Mouse (Mus musculus) gastrocnemius, postnatal 25 days (tissue): Measurements from ENCODE around the gene Vmn1r208. TPM values are rescaled to one million over a fixed set of nuclear protein-coding genes. Genes with fewer than 3 reads are reported as not detected.
"Not testable (repeated sequence)": the region's sequence is repeated elsewhere in the genome, so short reads cannot be mapped to it uniquely, and the experiment has no call there.

Experiments used
- DNase-seq: peaks from one replicate; pipeline ENCODE4 v3.0.0; 2022
- long read RNA-seq, 2 experiments: library from polyadenylated mRNA; stranded (forward); transcript quantifications; one replicate each; pipeline ENCODE4 v2.0.0; 2021
- total RNA-seq, 2 experiments: library from RNA; stranded (reverse); gene quantifications; 1 replicate in 1 of 2; 2 replicates in 1 of 2; pipeline ENCODE4 v1.2.3; 2021

Vmn1r208 gene
- total RNA-seq: not detected
- long read RNA-seq, experiment 1: 0 reads
- long read RNA-seq, experiment 2: 0 reads

- DNase-seq: not testable (repeated sequence)
Observed at GRCm38 (mm10) chr13:22777300-22777699, at the start of gene Vmn1r208. Gene Vmn1r208, minus strand, starts transcription at chr13:22777400.

- not testable (repeated sequence) for DNase-seq
Observed at GRCm38 (mm10) chr13:22821601-22822000, 44.4 kb upstream of the Vmn1r208 start.

- DNase-seq: not testable (repeated sequence)
Observed at GRCm38 (mm10) chr13:22809582-22809981, 32.4 kb upstream of the Vmn1r208 start, which contains the start of gene Vmn1r209. Gene Vmn1r209, minus strand, starts transcription at chr13:22809682.

- DNase-seq: not testable (repeated sequence)
Observed at GRCm38 (mm10) chr13:22788096-22788495, 10.9 kb upstream of the Vmn1r208 start.

GRCm38 (mm10) chr13:22784159-22784558, 7.0 kb upstream of the Vmn1r208 start:
- not testable (repeated sequence) for DNase-seq

- not testable (repeated sequence) for DNase-seq
Observed at GRCm38 (mm10) chr13:22771592-22771991, 5.6 kb downstream of the Vmn1r208 start.

GRCm38 (mm10) chr13:22747524-22747923, 29.7 kb downstream of the Vmn1r208 start:
- no peak for DNase-seq

- not testable (repeated sequence) for DNase-seq
Observed at GRCm38 (mm10) chr13:22729529-22729928, 47.7 kb downstream of the Vmn1r208 start, which contains the start of gene Vmn1r207-ps. Gene Vmn1r207-ps, minus strand, starts transcription at chr13:22729629.

Other genes starting within 250 kb of the Vmn1r208 start
- not detected for gene Vmn1r204, start 224.2 kb downstream of the Vmn1r208 start, total RNA-seq
- not detected for gene Vmn1r205, start 184.4 kb downstream of the Vmn1r208 start, total RNA-seq
- not detected for gene Vmn1r206, start 153.1 kb downstream of the Vmn1r208 start, total RNA-seq
- not detected for gene Vmn1r207-ps, start 47.8 kb downstream of the Vmn1r208 start, total RNA-seq
- not detected for gene Vmn1r209, start 32.3 kb upstream of the Vmn1r208 start, total RNA-seq
- gene Vmn1r210, start 53.9 kb upstream of the Vmn1r208 start, total RNA-seq: not detected
- gene Vmn1r211, start 80.2 kb upstream of the Vmn1r208 start, total RNA-seq: not detected
- gene Vmn1r212, start 106.8 kb upstream of the Vmn1r208 start, total RNA-seq: not detected
- gene Vmn1r213, start 230.3 kb upstream of the Vmn1r208 start, total RNA-seq: not detected